Mouse (Mus musculus) intestine, postnatal 0 days (tissue): ENCODE measurements around the gene Asb8. TPM values are rescaled to one million over a fixed set of nuclear protein-coding genes. Genes with fewer than 3 reads are reported as not detected.

Experiments used
- ATAC-seq: fragments of 200-750 bp; cut with Nextera tagmentation; 2 replicates; pipeline ENCODE4 v1.8.0; 2017; ENCODE audit warnings: mild to moderate bottlenecking, moderate TSS enrichment, moderate library complexity
- H3K27ac ChIP-seq: fragments of 300-500 bp; sonication (generic); 2 replicates; pipeline ENCODE4 v1.5.1; 2014; ENCODE audit warnings: mild to moderate bottlenecking, low read depth, low read length, moderate library complexity
- H3K27me3 ChIP-seq: fragments of 300-500 bp; sonication (generic); replicated peaks from 2 replicates; pipeline ENCODE4 v1.6.1; 2014; ENCODE audit warnings: low read length, mixed read lengths; ENCODE audit not compliant: control insufficient read depth, insufficient read depth
- H3K36me3 ChIP-seq: fragments of 300-500 bp; sonication (generic); 2 replicates; pipeline ENCODE4 v1.6.1; 2014; ENCODE audit warnings: mild to moderate bottlenecking, moderate library complexity; ENCODE audit not compliant: control insufficient read depth, insufficient read depth
- H3K4me1 ChIP-seq: fragments of 300-500 bp; sonication (generic); replicated peaks from 2 replicates; pipeline ENCODE4 v1.6.1; 2014; ENCODE audit warnings: antibody characterized with exemption, low read length, mixed read lengths; ENCODE audit not compliant: control insufficient read depth, insufficient read depth
- H3K4me2 ChIP-seq: fragments of 300-500 bp; sonication (generic); replicated peaks from 2 replicates; pipeline ENCODE4 v1.6.1; 2014; ENCODE audit warnings: low read depth, mild to moderate bottlenecking, moderate library complexity
- H3K4me3 ChIP-seq: fragments of 300-500 bp; sonication (generic); 2 replicates; pipeline ENCODE4 v1.5.1; 2014; ENCODE audit warnings: low read depth, low read length
- H3K9ac ChIP-seq: fragments of 300-500 bp; sonication (generic); 2 replicates; pipeline ENCODE4 v1.6.1; 2014; ENCODE audit warnings: mild to moderate bottlenecking, low read depth, low read length
- H3K9me3 ChIP-seq: fragments of 300-500 bp; sonication (generic); 2 replicates; pipeline ENCODE4 v1.6.1; 2016; ENCODE audit warnings: mixed run types; ENCODE audit not compliant: control insufficient read depth
- CTCF ChIP-seq: sonication (generic); IDR thresholded peaks from 2 replicates; pipeline ENCODE4 v1.5.1; 2016; ENCODE audit warnings: low read depth, mild to moderate bottlenecking, control low read depth, antibody characterized with exemption, moderate library complexity
- WGBS: fragments of 180-500 bp; shearing (Covaris S2); extraction: QIAGEN DNeasy Blood & Tissue Kit; methylation state at CpG from one replicate; pipeline ENCODE4 v1.1.7; 2014; 5-methylcytosine and 5-hydroxymethylcytosine counted together
- polyA plus RNA-seq: library from polyadenylated mRNA; unstranded; fragments of >200 nt; fragmentation: Nextera tagmentation; extraction: Ambion mirVana; gene quantifications from 2 replicates; pipeline ENCODE4 v1.2.1, GENCODE M21; 2015

The Asb8 gene
- polyA plus RNA-seq, 1 experiment from 2014 or later: 41.9 TPM

DNA sequence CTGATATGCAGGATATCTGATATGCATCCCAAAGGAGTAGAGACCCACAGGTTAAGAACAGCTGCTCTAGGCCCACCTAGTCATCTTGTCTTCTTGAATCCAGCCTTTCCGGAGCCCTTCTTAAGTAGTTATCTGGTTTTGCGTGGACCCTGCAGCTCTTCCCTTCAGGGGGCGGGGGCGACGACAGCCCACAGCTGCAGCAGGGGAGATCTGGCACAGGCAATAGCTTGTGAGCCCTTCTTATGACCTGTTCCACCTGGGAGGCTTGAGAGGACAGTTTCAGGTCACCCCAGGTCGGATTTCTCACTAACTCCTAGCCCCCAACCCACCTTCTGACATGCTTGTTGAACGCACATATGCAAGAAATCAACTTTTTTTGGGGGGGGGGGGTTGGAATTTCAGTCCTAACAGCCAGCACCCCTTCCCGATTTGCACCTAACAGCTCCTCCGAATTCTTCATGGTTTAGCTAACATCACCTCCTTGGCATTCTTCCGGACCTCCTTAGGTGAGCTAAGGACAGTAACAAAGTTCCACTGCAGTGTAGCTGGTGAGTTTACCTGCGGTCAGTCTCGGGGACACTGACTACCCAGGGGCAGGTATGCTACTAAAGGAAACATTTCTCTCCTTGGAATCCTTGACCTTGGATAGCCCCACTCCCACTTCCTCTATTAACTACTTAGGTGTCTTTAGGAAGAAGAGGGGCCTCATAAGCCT lies 16.6 kb upstream of the Asb8 start:
- no peak for ATAC-seq
- Histone ChIP-seq H3K4me1 (no peaks in the 10 kb centered on the region), H3K9ac (no peak overlapping the region), H3K4me2 (no peak overlapping the region), H3K9me3 (no peaks in the 10 kb centered on the region), H3K27ac (no peak overlapping the region), H3K27me3 (0 out of 2 replicates have a peak, but pooled peaks cover 12% of the 10 kb centered on the region), H3K4me3 (no peak overlapping the region), H3K36me3 (no peaks in the 10 kb centered on the region)
- TF ChIP-seq CTCF: no peak
- 63% methylated on average over 12 of the region's 12 CpGs for WGBS

DNA sequence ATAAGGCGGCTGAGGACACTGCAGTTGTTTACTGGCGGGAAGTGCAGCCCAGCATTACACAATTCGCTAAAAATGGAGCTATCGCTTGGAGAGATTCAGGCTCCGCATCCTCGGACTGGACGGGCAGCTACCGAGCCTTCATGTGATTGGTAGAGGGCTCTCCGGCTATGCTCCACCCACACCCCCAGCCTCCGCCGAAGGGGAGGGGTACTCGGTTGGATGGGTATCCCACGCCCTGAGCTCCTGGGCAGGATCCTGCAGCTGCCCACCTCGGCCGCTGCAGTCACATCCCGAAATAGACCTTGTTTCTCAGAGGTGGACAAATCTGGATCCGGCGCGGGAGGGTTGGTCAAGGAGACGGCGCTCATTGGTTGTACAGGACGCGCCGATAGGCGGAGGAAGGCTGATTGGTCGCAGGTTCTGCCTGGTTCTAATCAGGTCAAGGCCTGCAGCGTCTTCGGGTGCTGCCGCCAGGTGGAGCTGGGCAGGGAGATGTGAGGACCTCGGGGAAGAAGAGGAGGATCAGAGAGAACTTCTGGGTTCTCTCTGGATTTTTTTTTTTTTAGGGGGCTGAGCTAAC lies 15.8 kb upstream of the Asb8 start:
- H3K4me1 ChIP-seq: no peaks in the 10 kb centered on the region
- peak overlapping the region; percentile 49 for H3K4me3 ChIP-seq
- under 1% methylated on average over 30 of the region's 30 CpGs for WGBS
- H3K36me3 ChIP-seq: no peaks in the 10 kb centered on the region
- H3K9ac ChIP-seq: peak overlapping the region; percentile 46
- TF ChIP-seq CTCF: peak; percentile 89
- peak; percentile 97 for ATAC-seq
- 0 out of 2 replicates have a peak, but pooled peaks cover 12% of the 10 kb centered on the region for H3K27me3 ChIP-seq
- H3K27ac ChIP-seq: no peak overlapping the region
- H3K4me2 ChIP-seq: peak overlapping the region; percentile 81
- no peaks in the 10 kb centered on the region for H3K9me3 ChIP-seq

DNA sequence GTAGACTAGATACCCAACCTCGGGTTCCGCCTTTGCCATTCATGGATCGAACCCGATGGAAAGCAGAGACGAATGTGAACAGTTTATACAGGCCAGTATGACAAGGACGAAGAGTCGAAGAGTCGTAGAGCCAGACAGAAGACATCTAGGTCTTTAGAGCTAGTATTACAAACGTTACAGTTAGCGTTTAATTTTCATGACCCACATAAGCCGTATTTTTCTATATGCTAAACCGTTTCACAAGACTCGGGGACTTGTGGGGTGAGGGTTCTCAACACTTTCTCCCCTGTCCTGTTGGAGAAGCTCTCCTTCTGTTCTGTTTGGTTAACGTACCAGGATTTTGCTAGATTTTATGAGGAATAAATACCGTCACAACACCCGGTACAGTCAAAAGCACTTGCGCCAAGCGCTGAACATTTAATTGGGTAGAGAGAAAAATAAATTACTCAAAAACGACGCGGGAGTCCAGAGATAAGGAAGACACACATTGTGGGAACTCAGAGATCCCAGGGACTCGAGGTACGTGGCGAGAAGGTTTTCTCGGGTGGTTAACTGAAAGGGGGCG lies 15.2 kb upstream of the Asb8 start:
- Histone ChIP-seq H3K9ac (peak overlapping the region; percentile 46; the same call in 1 of the 2 replicates), H3K4me2 (peak overlapping the region; percentile 81), H3K4me3 (peak overlapping the region; percentile 49), H3K36me3 (no peaks in the 10 kb centered on the region), H3K4me1 (no peaks in the 10 kb centered on the region), H3K9me3 (no peaks in the 10 kb centered on the region), H3K27me3 (0 out of 2 replicates have a peak, but pooled peaks cover 12% of the 10 kb centered on the region), H3K27ac (no peak overlapping the region)
- ATAC-seq: no peak
- WGBS: 10% methylated on average over 26 of the region's 26 CpGs
- no peak for TF ChIP-seq CTCF

DNA sequence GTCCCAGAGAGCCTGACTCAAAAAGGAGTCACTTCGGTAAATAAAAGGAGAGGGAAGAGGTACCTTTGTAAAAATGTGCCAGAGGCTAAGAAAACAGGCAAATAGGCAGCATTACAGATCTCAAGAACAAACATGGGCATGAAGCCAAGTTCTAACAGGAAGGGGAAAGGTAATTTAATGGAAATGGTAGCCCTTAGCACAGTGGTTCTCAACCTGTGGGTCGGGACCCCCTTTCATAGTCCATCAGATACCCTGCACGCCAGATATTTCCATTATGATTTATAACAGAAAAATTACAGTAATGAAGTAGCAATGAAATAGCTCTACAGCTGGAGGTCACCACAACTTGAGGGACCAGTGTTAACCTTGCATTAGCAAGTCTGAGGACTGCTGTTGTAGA lies 11.9 kb upstream of the Asb8 start:
- no peak overlapping the region for H3K9ac ChIP-seq
- H3K27ac ChIP-seq: no peak overlapping the region
- TF ChIP-seq CTCF: no peak
- 54% methylated on average over 3 of the region's 3 CpGs for WGBS
- no peak overlapping the region for H3K4me2 ChIP-seq
- H3K4me3 ChIP-seq: no peak overlapping the region
- H3K4me1 ChIP-seq: no peaks in the 10 kb centered on the region
- no peaks in the 10 kb centered on the region for H3K9me3 ChIP-seq
- no peaks in the 10 kb centered on the region for H3K36me3 ChIP-seq
- H3K27me3 ChIP-seq: 0 out of 2 replicates have a peak, but pooled peaks cover 12% of the 10 kb centered on the region
- no peak for ATAC-seq

DNA sequence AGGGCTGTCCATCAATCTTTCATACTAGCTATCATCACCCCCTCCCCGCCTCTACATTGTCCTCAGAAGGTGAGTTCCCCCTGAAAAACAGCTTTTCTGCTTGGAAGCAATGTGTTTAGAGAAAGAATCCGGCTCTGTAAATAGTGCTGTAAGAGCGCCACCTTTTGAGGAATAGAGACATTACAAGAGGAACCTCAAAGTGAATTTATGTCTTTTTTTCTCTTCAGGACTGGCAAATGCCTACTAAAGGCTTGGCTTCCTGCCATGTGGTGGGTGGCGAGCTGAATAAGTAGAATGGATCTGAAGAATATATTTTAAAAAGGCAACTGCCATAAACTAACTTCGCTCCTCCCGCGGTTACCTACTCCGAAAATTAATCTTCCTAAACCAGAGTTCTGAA lies 8.4 kb upstream of the Asb8 start:
- no peaks in the 10 kb centered on the region for H3K36me3 ChIP-seq
- H3K4me1 ChIP-seq: no peaks in the 10 kb centered on the region
- no peaks in the 10 kb centered on the region for H3K9me3 ChIP-seq
- H3K27me3 ChIP-seq: peaks cover 15% of the 10 kb centered on the region
- H3K4me3 ChIP-seq: no peak overlapping the region
- no peak for ATAC-seq
- peak; percentile 74 for TF ChIP-seq CTCF
- H3K9ac ChIP-seq: no peak overlapping the region
- H3K27ac ChIP-seq: no peak overlapping the region
- H3K4me2 ChIP-seq: no peak overlapping the region
- WGBS: 37% methylated on average over 8 of the region's 8 CpGs

DNA sequence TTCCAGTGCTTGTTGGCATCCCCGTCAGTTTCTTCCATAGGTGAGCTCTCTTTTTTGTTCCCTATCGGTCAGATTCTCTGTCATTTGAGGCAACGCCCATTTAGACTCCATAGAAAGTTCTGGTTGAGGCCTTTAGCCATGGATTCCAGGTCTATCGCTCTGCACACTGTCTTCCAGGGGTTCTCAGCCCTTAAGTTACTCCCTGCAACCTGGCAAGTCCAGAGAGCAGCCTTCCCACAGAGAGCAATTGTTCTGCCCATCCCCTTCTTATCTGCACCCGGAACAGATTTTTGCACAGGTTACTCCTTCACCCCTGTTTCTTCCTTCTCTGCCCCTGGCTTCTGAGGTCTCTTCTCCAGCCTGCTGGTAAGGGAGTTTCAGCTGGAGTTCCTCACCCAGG lies 6.7 kb upstream of the Asb8 start:
- no peak for TF ChIP-seq CTCF
- peaks cover 32% of the 10 kb centered on the region for H3K27me3 ChIP-seq
- no peaks in the 10 kb centered on the region for H3K9me3 ChIP-seq
- WGBS: 47% methylated on average over 5 of the region's 5 CpGs
- H3K4me2 ChIP-seq: no peak overlapping the region
- peak; percentile 66 for ATAC-seq
- H3K4me3 ChIP-seq: no peak overlapping the region
- no peak overlapping the region for H3K27ac ChIP-seq
- no peaks in the 10 kb centered on the region for H3K36me3 ChIP-seq
- H3K9ac ChIP-seq: no peak overlapping the region
- no peaks in the 10 kb centered on the region for H3K4me1 ChIP-seq
